Mouse (Mus musculus) megakaryocyte-erythroid progenitor cell, adult 5-6 weeks (primary cell): ENCODE data around the gene Ralbp1. TPM values are rescaled to one million over a fixed set of nuclear protein-coding genes. Genes with fewer than 3 reads are reported as not detected.

Experiments used
- ATAC-seq: replicated peaks from 2 replicates; pipeline ENCODE4 v1.8.0; 2016; ENCODE audit warnings: mild to moderate bottlenecking, inconsistent platforms; ENCODE audit not compliant: severe bottlenecking, poor library complexity, low FRiP score, low TSS enrichment
- total RNA-seq, 2 experiments: library from RNA; stranded (forward) in 1 of 2; stranded (reverse) in 1 of 2; fragments of 200-1000, 215-1000 nt in 1 of 2; fragments of >200 nt in 1 of 2; fragmentation: Nextera tagmentation in 1 of 2; gene quantifications; 2 replicates each; pipeline ENCODE4 v1.2.3; 2014 to 2017

Ralbp1 gene
- total RNA-seq, 2 experiments from 2014 or later, result 37.8 to 85.0 TPM

DNA sequence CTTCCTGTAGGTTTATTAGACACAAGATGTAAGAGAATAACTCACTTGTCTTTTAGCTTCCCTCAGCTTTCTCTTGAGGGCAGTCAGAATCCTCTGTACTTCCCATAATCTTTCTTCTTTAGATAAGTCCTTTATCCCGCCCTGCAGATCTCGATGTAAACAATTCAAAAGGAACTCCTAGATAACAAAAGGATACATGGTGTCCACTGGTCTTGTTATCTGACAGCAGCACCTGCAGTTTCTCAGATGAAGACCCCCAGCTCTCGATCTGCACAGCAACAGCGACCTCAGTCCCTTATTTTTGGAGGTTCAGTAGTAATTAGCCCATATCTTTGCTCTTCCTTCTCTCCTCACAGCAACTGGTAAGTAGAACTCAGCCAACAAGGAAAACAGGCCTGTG lies 28.0 kb downstream of the Ralbp1 start:
- peak; percentile 51 for ATAC-seq

GRCm38 (mm10) chr17:65854006-65854405 lies 31.6 kb downstream of the Ralbp1 start:
- no peak for ATAC-seq

GRCm38 (mm10) chr17:65853326-65853725 lies 32.3 kb downstream of the Ralbp1 start:
- no peak for ATAC-seq

GRCm38 (mm10) chr17:65851749-65852148 lies 33.8 kb downstream of the Ralbp1 start:
- ATAC-seq, result no peak

- ATAC-seq, result no peak
Measured at GRCm38 (mm10) chr17:65850487-65850886, 35.1 kb downstream of the Ralbp1 start.

DNA sequence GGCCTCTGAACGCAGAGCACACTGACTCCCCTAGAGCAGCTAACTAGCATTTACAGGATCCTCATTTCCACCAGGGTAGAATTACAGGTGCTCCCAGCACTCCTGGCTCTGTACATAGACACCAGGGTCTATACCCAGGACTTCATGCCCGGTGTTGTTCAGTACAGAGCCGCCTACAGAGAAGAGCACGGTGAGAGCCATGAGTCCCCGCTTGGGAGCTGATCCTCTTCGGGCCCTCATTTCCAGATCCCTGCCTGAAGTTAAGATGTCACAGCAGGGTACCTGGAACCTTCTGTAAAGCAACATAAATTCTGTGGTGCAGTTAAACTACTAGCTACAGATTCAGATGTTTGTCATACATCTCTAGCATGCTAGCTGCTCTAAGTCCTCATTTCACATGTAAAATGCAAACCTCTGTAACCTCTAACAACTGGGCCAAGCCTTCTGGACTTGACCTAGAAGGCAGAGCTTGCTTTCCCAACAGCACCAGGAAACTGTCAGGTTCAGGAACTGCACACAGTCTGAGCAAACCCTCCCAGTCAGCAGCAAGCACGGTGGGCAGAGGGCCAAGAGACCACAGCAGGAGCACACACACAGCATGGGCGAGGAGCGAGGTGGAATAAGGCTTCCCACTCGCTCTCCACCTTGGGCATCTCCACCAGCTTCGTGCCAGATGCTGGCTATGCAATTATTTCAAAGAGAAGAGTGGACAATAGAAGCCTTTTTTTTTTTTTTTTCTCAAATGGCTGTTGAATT lies 37.7 kb downstream of the Ralbp1 start:
- ATAC-seq, result no peak

GRCm38 (mm10) chr17:65845423-65845822 lies 40.2 kb downstream of the Ralbp1 start:
- ATAC-seq, result no peak

- ATAC-seq, result no peak
Measured at GRCm38 (mm10) chr17:65842669-65843381, 42.8 kb downstream of the Ralbp1 start.

DNA sequence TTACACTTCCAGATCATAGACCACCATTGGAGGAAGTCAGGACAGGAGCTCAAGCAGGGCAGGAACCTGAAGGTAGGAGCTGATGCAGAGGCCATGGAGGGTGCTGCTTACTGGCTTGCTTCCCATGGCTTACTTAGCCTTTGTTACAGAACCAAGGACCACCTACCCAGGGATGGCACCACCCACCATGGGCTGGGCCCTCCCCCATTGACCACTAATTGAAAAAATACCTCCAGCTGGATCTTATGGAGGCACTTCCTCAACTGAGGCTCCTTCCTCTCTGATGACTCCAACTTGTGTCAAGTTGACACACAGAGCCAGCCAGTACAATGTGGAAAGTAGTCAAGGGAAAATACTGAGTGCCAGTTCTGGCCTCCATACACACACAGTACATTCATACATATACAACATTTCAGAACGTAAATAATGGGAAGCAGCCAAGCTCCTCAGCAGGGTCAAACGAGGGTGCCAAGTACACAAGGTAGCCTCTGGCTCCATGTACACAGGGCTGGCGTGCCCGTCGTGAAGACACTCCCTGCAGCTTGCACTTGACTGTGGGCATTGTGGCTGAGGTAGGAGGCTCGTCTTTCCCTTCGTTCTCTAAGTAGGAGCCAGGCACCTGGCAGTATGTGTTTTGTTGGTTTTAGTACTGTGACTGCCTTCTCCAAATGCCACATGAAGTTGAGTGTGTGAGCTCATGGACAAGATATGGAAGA lies 45.9 kb downstream of the Ralbp1 start:
- ATAC-seq, result no peak

GRCm38 (mm10) chr17:65836746-65837145 lies 48.9 kb downstream of the Ralbp1 start:
- no peak for ATAC-seq

DNA sequence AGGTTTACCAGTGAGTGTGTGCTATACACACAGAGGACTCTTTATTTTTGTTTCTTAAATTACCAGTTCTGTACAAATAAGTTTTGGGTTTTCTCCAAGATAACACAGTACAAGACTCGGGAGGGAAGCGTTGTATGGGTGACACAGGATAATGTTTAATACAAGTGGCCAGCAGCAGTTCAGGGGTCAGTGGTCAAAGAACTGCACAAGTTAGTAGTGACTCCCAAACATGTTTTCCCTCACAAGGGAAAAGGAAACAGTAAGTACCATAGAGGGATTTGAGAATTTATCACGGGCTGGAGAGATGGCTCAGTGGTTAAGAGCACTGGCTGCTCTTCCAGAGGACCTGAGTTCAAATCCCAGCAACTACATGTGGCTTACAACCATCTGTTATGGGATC lies 51.7 kb downstream of the Ralbp1 start:
- ATAC-seq, result no peak

- 0 out of 2 replicates have a peak, but pooled peaks have one; percentile 32 for ATAC-seq
Measured at GRCm38 (mm10) chr17:65830216-65830863, 55.3 kb downstream of the Ralbp1 start.

- ATAC-seq, result no peak
Measured at GRCm38 (mm10) chr17:65828951-65829350, 56.6 kb downstream of the Ralbp1 start.

DNA sequence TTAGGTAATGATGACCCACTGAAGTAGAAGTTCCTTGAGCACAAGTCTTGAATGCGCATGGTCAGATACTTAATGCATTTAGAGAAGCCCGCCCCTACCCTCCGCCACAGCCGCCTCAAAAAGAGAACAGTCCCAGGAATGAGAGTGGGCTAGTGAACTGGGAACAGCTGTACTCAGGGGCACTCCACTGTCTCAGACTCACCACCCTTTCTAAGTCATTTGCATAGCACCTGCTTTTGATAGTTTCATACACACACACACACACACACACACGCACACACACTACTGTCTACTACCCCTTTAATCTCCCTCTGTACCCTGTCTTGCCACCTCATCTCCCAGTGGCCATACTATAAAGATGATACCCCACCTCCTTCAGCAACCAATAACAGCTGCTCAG lies 57.7 kb downstream of the Ralbp1 start:
- ATAC-seq, result no peak

DNA sequence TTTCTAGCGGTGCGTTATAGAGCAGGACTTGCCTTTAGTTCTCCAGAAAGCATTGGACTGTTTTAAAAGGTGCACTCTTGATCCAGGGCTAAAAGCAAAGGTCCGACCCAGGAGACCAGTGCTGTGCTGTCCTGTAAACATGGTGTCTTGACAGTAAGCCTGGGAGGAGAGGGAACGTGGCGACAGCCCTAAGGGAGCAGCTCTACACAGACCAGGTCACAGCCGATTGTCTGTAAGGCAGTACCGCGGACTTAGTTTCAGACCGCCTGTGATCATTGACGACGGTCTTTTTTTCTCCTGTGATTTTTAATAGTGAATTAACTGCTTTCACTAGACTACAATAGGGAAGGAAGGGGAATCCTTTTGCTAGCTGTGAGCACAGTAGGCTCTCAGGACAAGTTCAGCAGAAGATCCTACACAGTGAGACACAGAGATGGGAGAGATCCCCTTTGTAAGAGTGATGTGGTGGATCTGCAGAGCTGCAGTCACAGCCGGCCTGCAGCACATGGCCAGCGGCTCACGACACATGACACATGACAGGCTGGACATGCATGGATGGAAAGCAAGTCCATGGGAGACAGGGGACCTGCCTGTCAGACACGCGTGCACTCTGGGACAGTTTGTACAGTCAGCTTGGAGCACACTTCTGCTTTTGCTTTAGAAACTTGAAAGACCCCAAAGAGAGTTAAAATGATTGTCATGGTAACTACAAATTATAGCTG lies 58.3 kb downstream of the Ralbp1 start:
- ATAC-seq, result no peak

DNA sequence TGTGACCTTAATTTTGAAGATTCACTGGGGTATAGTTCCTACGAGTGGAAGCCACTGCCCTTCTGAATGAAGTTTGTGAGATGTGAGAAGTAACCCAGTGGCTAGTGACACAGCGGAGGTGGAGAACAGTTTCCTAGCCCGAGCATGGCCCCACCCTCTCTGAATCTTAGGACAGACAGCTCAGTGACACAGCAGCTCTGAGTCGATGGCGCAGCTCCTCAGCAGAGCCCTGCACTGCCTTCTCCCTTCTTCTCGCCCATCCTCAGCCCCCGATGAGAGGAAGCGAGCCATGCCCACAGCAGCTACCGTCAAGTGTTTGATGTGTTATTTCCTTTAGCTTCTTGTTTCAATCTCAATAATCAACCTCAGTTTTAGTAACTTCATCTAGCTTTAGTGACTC lies 59.3 kb downstream of the Ralbp1 start:
- peak; percentile 77 for ATAC-seq

- no peak for ATAC-seq
Measured at GRCm38 (mm10) chr17:65824246-65824645, 61.4 kb downstream of the Ralbp1 start.

- ATAC-seq, result no peak
Measured at GRCm38 (mm10) chr17:65822423-65822822, 63.2 kb downstream of the Ralbp1 start.

GRCm38 (mm10) chr17:65820197-65820596 lies 65.4 kb downstream of the Ralbp1 start:
- ATAC-seq, result no peak
